Mouse (Mus musculus) neural tube, embryonic 12.5 days (tissue): Measurements from ENCODE around the gene Taf6l. TPM values are rescaled to one million over a fixed set of nuclear protein-coding genes. Genes with fewer than 3 reads are reported as not detected.

ENCODE experiments used
- ATAC-seq: fragments of 200-750 bp; cut with Nextera tagmentation; 2 replicates; pipeline ENCODE4 v1.8.0; 2017; ENCODE audit warnings: low read depth, mild to moderate bottlenecking, moderate TSS enrichment, moderate library complexity; ENCODE audit not compliant: low FRiP score
- H3K27ac ChIP-seq: fragments of 300-500 bp; sonication (generic); 2 replicates; pipeline ENCODE4 v1.5.1; 2016
- H3K27me3 ChIP-seq: fragments of 300-500 bp; sonication (generic); replicated peaks from 2 replicates; pipeline ENCODE4 v1.6.1; 2016; ENCODE audit warnings: mild to moderate bottlenecking
- H3K36me3 ChIP-seq: fragments of 300-500 bp; sonication (generic); 2 replicates; pipeline ENCODE4 v1.6.1; 2016; ENCODE audit warnings: mild to moderate bottlenecking
- H3K4me1 ChIP-seq: fragments of 300-500 bp; sonication (generic); 2 replicates; pipeline ENCODE4 v1.6.1; 2016
- H3K4me2 ChIP-seq: fragments of 300-500 bp; sonication (generic); replicated peaks from 2 replicates; pipeline ENCODE4 v1.6.1; 2016; ENCODE audit warnings: mild to moderate bottlenecking
- H3K4me3 ChIP-seq: fragments of 300-500 bp; sonication (generic); 2 replicates; pipeline ENCODE4 v1.5.1; 2016
- H3K9ac ChIP-seq: fragments of 300-500 bp; sonication (generic); 2 replicates; pipeline ENCODE4 v1.6.1; 2016; ENCODE audit warnings: mild to moderate bottlenecking
- H3K9me3 ChIP-seq: fragments of 300-500 bp; sonication (generic); 2 replicates; pipeline ENCODE4 v1.6.1; 2016; ENCODE audit warnings: mild to moderate bottlenecking
- WGBS: fragments of 180-500 bp; shearing (Covaris S2); methylation state at CpG from one replicate; pipeline ENCODE4 v1.1.7; 2016; 5-methylcytosine and 5-hydroxymethylcytosine counted together
- microRNA-seq: library from miRNA; unstranded; fragments of <30 nt; microRNA quantifications from one replicate; pipeline ENCODE4, GENCODE M21; 2017
- polyA plus RNA-seq: library from polyadenylated mRNA; unstranded; fragments of >200 nt; fragmentation: Nextera tagmentation; extraction: Ambion mirVana; gene quantifications from 2 replicates; pipeline ENCODE4 v1.2.1, GENCODE M21; 2016

Gene Taf6l
- polyA plus RNA-seq, 1 experiment from 2014 or later, result 29.9 TPM

GRCm38 (mm10) chr19:8727495-8728114 is 58.6 kb downstream of the Taf6l start:
- H3K4me2 ChIP-seq, result no peak overlapping the region
- peaks cover 17% of the 10 kb centered on the region for H3K4me1 ChIP-seq
- no peak overlapping the region for H3K27ac ChIP-seq
- H3K9me3 ChIP-seq, result no peaks in the 10 kb centered on the region
- peaks cover 23% of the 10 kb centered on the region for H3K36me3 ChIP-seq
- no peak for ATAC-seq
- H3K27me3 ChIP-seq, result no peaks in the 10 kb centered on the region
- H3K4me3 ChIP-seq, result no peak overlapping the region
- H3K9ac ChIP-seq, result no peak overlapping the region
- 30% methylated on average over 5 of the region's 5 CpGs for WGBS

- Histone ChIP-seq H3K27ac (no peak overlapping the region), H3K4me2 (no peak overlapping the region), H3K9ac (no peak overlapping the region), H3K36me3 (peaks cover 23% of the 10 kb centered on the region), H3K9me3 (no peaks in the 10 kb centered on the region), H3K27me3 (no peaks in the 10 kb centered on the region), H3K4me3 (no peak overlapping the region), H3K4me1 (peaks cover 25% of the 10 kb centered on the region)
- 13% methylated on average over 3 of the region's 3 CpGs for WGBS
- ATAC-seq, result no peak
These were observed 59.4 kb downstream of the Taf6l start for GRCm38 (mm10) chr19:8726609-8727390.

- no peak for ATAC-seq
- Histone ChIP-seq H3K9ac (peak overlapping the region; percentile 92), H3K27me3 (no peaks in the 10 kb centered on the region), H3K4me2 (peak overlapping the region; percentile 79), H3K9me3 (no peaks in the 10 kb centered on the region), H3K4me1 (peaks cover 31% of the 10 kb centered on the region), H3K36me3 (peaks cover 23% of the 10 kb centered on the region), H3K27ac (no peak overlapping the region), H3K4me3 (peak overlapping the region; percentile 76)
- WGBS, result 50% methylated on average over 4 of the region's 4 CpGs
These were observed 61.1 kb downstream of the Taf6l start for GRCm38 (mm10) chr19:8725081-8725613.

Small RNA genes within 50 kb of the gene (microRNA-seq; reads per million reads assigned to microRNA genes)
- gene Mir6992, result not detected

Other genes starting within 250 kb of the Taf6l start
- 0.62 and 0.83 TPM in 2 replicates for gene Slc22a8, start 195.2 kb downstream of the Taf6l start, polyA plus RNA-seq
- gene Slc22a6, start 168.4 kb downstream of the Taf6l start, polyA plus RNA-seq, result 2.0 and 2.5 TPM in 2 replicates
- 0.17 and 0.20 TPM in 2 replicates for gene Chrm1, start 122.6 kb downstream of the Taf6l start, polyA plus RNA-seq
- gene Slc3a2, start 63.0 kb downstream of the Taf6l start, polyA plus RNA-seq, result 144 and 147 TPM in 2 replicates
- 83.5 and 85.1 TPM in 2 replicates for gene Wdr74, start 50.6 kb downstream of the Taf6l start, polyA plus RNA-seq
- gene 1700092M07Rik, start 45.7 kb downstream of the Taf6l start, polyA plus RNA-seq, result 2.3 and 3.6 TPM in 2 replicates
- gene Stx5a, start 45.0 kb downstream of the Taf6l start, polyA plus RNA-seq, result 129 TPM in 2 replicates
- gene Nxf1, start 29.3 kb downstream of the Taf6l start, polyA plus RNA-seq, result 186 and 216 TPM in 2 replicates
- 199 and 210 TPM in 2 replicates for gene Tmem223, start 15.4 kb downstream of the Taf6l start, polyA plus RNA-seq
- gene Tmem179b, start 11.9 kb downstream of the Taf6l start, polyA plus RNA-seq, result 37.2 and 39.0 TPM in 2 replicates
- 152 and 158 TPM in 2 replicates for gene Polr2g, start 12.2 kb upstream of the Taf6l start, polyA plus RNA-seq
- gene Zbtb3, start 16.1 kb upstream of the Taf6l start, polyA plus RNA-seq, result 7.2 and 7.5 TPM in 2 replicates
- 55.2 and 57.7 TPM in 2 replicates for gene Ttc9c, start 32.9 kb upstream of the Taf6l start, polyA plus RNA-seq
- gene Hnrnpul2, start 33.6 kb upstream of the Taf6l start, polyA plus RNA-seq, result 5.7 and 7.5 TPM in 2 replicates
- gene AC129217.1, start 43.4 kb upstream of the Taf6l start, polyA plus RNA-seq, result 0.45 TPM in 1 of 2 replicates, not detected in the other
- 66.1 and 68.5 TPM in 2 replicates for gene Bscl2, start 51.0 kb upstream of the Taf6l start, polyA plus RNA-seq
- gene Gng3, start 52.8 kb upstream of the Taf6l start, polyA plus RNA-seq, result 203 and 211 TPM in 2 replicates
- gene Lrrn4cl, start 64.4 kb upstream of the Taf6l start, polyA plus RNA-seq, result 0.47 and 0.56 TPM in 2 replicates
- 186 and 193 TPM in 2 replicates for gene Ubxn1, start 85.1 kb upstream of the Taf6l start, polyA plus RNA-seq
- 62.2 and 66.0 TPM in 2 replicates for gene Uqcc3, start 94.5 kb upstream of the Taf6l start, polyA plus RNA-seq
- 63.3 and 89.5 TPM in 2 replicates for gene Lbhd1, start 97.3 kb upstream of the Taf6l start, polyA plus RNA-seq
- gene Gm49403, start 97.5 kb upstream of the Taf6l start, polyA plus RNA-seq, result not detected in 2 replicates
- 82.0 and 98.5 TPM in 2 replicates for gene 1810009A15Rik, start 102.4 kb upstream of the Taf6l start, polyA plus RNA-seq
- gene Gm49416, start 102.5 kb upstream of the Taf6l start, polyA plus RNA-seq, result not detected in 2 replicates
- 43.6 and 47.3 TPM in 2 replicates for gene Ints5, start 106.6 kb upstream of the Taf6l start, polyA plus RNA-seq
- 116 and 119 TPM in 2 replicates for gene Ganab, start 111.7 kb upstream of the Taf6l start, polyA plus RNA-seq
- gene B3gat3, start 134.0 kb upstream of the Taf6l start, polyA plus RNA-seq, result 84.2 and 91.5 TPM in 2 replicates
- gene Rom1, start 142.9 kb upstream of the Taf6l start, polyA plus RNA-seq, result 2.1 and 2.3 TPM in 2 replicates
- 14.1 and 14.3 TPM in 2 replicates for gene Eml3, start 143.1 kb upstream of the Taf6l start, polyA plus RNA-seq
- 175 and 177 TPM in 2 replicates for gene Mta2, start 155.5 kb upstream of the Taf6l start, polyA plus RNA-seq
- gene Tut1, start 167.4 kb upstream of the Taf6l start, polyA plus RNA-seq, result 32.5 and 34.6 TPM in 2 replicates
- gene Eef1g, start 180.6 kb upstream of the Taf6l start, polyA plus RNA-seq, result 360 and 361 TPM in 2 replicates
- gene Ahnak, start 202.9 kb upstream of the Taf6l start, polyA plus RNA-seq, result 5.0 and 6.3 TPM in 2 replicates